Mouse (Mus musculus) layer of hippocampus, postnatal 10 days (tissue): ENCODE results near the gene Map4k5. TPM values are rescaled to one million over a fixed set of nuclear protein-coding genes. Genes with fewer than 3 reads are reported as not detected.

Experiments used
- DNase-seq, 2 experiments: peaks; one replicate each; pipeline ENCODE4 v3.0.0; 2021; ENCODE audit warnings: low spot score in 2 of 2
- total RNA-seq, 2 experiments: library from RNA; stranded (reverse); gene quantifications; 2 replicates each; pipeline ENCODE4 v1.2.3; 2021

Gene Map4k5
- total RNA-seq, 2 experiments from 2014 or later = 46.1 to 47.5 TPM

DNA sequence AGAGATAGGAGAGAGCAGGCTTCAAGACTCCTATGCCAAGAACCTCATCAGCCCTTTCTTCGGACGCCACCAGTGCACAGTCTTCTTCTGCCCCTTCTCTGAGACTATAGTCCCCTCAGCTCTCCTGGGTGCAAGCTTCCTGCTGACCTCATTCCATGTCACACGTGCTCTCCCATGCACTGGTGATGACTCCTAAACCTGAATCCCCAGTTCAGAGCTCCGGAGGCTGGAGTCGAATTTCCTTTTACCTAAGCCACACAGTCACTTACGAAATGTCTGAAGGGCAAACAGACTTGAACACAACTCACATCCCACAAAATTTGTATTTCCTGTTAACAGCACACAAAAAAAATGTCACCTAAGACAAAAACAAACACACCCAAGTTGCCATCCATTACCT lies 5.2 kb downstream of the Map4k5 start:
- no peak for DNase-seq

DNA sequence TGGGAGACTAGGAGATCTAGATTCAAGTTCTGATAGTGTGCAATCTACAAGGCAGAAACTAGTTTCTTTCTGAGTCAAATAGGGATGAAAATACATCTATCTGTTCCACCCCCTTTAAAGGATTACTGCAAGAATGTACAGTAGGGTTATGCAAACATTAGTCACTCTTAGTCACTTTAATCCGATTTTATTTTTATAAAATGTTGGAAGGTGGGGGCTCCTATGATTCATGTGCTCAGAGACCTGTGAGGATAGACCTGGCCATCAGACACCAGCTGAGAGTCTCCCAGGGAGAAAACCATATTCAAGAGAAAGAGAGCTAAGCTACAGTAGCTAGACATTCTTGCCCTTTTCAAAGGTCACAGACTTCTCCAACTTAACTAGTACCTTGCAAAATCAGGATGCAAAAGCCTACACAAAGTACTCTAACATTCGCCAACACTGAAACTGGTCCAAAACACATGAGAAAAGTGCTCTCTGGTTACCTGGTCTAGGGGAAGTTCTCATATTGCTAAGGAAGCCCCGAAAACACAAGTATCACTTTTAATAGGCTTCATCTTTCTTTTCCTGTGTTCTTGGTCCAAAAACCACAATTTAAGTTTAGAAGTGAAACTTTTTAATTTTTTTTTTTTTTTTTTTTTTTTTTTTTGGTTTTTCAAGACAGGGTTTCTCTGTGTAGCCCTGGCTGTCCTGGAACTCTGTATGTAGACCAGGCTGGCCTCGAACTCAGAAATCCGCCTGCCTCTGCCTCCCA lies 7.7 kb downstream of the Map4k5 start:
- DNase-seq = no peak

DNA sequence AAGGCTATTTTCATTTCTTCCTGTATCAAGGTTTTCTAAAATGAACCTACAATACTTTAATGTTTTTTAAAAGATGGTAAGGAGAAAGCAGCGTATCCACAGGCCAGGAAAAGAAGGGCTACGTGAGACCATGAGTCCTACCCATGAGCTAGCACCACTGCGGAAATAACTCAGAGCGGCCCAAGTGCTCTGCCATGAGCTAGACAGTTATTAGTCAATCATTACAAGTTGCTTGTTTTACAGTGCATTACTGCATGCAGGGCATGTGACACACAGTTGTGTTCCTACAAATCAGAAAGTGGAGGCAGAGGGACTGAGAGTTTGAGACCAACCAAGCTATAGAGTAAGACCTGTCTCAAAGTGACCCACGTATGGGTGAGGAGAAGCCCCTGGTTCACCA lies 8.9 kb downstream of the Map4k5 start:
- DNase-seq = no peak

DNA sequence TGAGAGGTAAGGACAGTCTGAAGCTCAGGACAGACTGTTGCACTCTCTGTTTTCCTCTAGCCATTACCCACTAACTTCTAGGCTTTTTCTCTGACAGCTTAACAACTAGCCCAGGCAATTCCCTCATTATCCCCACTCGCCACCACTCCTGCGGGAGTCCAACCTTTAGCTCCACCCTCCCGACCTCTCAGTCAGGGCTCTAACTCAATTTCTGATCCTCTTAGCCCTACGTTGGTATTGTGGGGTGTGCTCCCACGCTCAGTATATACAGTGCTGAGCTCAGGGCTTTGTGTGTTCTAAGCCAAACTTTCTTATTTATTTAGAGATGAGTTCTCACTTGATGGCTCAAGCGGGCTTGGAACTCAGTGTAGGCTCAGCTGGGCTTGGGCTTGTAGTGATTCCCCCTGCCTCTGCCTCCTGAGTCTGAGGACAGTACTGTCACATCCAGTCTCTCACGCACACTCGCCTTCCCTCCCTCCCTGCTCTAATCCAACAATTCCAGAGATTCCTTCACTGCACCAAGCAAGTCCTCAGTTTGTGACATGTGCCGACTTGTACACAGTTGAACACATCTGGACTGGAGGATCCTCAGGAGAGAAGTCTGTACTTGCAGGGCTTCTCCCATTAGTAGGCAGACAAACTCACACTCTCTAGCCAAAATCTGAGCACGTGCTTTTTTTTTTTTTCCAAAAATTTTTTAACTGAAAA lies 11.6 kb downstream of the Map4k5 start:
- DNase-seq = no peak

DNA sequence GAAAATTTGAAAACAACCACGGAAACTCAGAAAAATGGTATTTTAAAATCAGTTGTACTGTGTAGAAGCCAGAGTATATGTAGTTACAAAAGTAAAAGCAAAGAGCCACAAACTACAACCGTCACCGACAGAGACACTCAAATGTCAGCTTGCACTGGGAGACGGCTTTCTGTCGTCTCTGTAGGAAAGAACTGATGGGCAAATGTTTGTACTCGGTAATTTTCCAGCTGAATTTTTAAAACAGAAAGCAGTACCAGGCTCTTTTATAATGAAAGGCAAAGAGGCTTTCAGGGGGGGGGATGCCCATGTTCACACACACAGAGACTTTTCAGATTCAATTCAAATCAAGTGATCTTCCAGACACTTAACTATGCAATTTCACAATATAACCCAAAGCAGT lies 13.3 kb downstream of the Map4k5 start:
- no peak for DNase-seq

DNA sequence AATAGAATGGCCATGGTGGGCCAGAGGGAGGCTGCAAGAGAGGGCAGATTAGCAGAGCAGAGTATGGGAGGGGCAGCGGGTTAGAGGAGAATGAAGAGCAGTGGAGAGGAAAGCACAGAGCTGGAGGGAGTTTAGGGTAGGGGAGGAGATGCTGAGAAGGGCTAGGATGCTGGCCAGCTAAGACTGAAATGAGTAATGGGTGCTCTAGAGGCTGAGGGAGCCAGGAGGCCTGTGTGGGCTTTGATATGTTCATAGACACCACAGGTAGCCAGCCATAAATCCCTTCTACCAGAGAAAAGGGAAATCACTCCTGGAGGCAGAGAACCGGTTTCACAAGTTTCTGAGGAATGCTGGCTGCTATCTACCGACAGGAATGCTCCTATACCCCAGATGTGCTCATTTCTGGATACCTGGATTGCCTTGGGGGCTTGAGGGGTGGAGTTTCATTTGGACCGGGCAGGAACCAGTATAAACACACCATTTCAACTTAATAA lies 13.8 kb downstream of the Map4k5 start:
- no peak for DNase-seq

DNA sequence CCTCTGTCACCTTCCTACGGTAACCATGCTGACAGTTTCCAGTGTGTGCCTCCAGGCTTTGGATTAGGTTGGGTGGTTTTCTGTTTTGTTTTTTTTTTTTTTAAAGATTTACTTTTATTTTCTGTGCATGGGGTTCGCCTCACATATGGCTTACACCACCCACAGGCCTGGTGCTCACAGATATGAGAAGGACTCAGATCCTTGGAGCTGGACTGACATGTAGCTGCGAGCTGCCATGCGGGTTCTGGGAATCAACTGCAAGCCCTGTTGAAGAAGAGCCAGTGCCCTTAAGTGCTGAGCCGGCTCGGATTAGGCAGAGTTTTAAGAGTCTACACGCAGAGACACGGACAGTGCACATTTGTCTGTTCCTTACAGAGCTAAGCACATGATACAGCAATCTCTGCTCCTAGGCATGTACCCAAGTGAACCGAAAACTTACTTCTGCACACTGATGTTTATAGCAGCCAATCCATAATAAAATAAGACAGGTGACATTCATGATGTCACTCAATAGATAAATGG lies 15.1 kb downstream of the Map4k5 start:
- no peak for DNase-seq

DNA sequence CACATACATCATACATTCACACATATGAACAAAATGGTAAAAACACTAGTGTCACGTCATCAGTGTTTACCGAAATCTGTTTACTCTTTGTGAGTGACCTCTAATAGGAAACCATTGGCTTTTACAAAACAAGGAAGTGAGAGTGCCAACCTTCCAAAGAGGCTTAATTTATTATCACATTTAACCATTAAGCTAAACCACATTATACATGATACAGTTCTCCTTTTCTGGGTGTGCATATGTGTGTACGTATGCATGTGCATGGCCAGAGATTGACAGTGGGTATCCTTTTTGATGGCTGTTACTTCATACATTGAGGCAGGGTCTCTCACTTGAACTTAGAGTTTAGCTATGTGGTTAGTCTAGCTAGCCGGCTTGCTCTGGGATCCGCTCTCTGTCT lies 21.4 kb downstream of the Map4k5 start:
- no peak for DNase-seq

DNA sequence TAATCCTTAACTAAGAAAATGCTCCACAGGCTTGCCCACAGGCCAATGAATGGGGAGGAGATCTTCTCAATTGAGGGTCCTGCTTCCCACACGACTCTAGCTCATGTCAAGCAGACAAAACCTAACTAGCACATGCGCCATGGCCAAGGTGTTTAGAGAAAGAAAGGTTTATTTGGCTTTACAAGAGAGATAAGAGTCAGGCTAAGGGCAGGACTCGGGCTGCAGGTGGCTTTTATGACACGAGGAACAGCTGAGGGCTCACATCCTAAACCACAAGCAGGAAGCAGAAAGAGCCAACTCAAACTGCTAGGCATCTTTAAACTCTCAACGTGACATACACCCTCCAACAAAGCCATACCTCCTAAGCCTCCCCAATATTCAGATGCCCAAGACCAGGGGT lies 25.7 kb downstream of the Map4k5 start:
- no peak for DNase-seq

DNA sequence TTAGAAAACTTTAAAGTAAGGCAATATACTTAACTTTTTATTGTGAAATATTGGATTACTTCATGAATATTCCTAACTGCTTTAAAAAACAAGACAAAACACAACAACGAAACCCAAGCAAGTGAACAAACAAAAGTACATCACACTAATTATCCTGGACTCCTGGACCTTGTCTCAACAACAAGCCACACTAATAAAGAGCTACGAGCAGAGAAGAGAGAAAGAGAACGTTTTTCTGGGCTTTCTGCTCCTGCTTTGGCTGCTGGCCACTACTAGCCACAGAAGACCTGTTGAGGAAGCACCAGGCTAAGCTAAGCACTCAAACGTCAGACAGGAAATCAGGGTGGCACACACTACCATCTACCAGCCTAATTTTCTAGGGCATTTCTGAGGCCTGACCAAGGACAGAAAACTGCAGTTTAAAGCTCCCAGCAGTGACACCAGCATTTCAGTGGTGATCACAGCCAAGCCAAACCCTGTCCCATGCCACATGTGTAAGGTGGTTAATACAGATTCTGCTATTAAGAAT lies 28.8 kb downstream of the Map4k5 start:
- DNase-seq = no peak

DNA sequence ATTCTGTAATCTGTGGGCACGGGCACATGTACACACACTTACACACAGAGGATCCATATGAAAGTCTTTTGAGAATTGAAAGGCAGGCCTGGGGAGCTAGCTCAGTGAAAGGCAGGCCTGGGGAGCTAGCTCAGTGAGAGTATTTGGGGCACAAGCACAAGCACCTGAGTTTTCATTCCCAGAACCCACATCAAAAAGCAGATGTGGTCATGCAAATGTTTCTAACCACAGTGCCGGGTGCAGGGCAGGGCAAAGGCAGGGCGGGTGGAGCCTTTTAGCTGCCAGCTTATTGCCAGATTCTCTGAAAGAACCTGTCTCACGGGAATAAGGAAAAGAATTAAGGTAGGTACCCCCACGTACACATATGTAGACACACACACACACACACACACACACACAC lies 29.5 kb downstream of the Map4k5 start:
- no peak for DNase-seq

DNA sequence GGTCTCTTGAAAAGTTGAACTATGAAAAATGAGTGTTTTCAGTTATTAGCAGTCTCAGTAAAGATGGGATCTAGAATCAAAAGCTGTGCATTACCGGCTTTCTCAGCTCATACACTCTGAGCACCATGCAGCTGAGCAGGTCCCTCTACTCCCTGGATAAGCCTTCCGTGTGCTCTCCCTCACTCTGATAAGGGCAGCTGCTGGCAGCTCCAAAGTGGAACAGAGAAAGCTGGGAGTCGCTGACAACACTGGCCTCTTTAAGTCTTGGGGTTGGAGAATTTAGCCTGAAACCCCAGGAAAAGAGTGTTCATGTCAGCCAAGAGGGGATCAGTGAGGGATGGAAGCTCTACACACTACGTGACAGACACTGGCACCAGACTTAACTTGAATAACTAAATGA lies 34.2 kb downstream of the Map4k5 start:
- no peak for DNase-seq

DNA sequence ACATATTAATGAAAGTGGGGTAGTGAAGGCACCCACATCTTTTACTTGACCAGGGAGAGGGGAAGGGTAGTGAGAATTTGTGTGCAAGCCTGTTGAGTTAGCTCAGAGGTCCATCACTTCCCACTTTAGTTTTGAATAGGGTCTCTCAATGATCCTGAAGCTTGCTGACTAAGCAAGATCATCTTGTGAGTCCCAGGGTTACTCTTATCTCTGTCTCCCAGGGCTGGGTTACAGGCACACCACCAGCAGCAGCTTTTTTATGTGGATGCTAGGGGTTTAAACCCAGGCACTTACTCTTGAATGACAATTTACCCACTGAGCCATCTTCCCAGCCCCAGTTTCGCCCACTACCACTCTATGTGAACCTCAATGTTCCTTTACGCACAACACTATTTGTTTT lies 35.4 kb downstream of the Map4k5 start:
- no peak for DNase-seq

DNA sequence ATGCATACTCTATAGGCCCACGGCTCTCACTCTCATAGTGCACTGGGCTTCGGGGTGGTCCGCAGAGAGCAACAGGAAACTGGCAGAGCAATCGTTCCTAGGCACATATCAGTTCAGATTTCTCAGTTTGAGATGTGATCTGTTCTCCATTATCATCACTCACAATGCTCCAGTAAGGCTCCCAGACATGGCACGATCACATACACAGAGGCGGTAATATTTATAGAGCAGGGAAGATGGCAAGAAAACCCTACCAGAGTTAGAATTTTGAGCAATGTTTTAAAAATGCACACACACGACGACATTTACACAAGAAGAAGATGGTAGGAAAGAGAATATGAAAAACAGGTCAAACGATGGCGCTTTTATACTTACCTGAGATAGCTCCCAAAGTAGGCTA lies 36.6 kb downstream of the Map4k5 start:
- no peak for DNase-seq

DNA sequence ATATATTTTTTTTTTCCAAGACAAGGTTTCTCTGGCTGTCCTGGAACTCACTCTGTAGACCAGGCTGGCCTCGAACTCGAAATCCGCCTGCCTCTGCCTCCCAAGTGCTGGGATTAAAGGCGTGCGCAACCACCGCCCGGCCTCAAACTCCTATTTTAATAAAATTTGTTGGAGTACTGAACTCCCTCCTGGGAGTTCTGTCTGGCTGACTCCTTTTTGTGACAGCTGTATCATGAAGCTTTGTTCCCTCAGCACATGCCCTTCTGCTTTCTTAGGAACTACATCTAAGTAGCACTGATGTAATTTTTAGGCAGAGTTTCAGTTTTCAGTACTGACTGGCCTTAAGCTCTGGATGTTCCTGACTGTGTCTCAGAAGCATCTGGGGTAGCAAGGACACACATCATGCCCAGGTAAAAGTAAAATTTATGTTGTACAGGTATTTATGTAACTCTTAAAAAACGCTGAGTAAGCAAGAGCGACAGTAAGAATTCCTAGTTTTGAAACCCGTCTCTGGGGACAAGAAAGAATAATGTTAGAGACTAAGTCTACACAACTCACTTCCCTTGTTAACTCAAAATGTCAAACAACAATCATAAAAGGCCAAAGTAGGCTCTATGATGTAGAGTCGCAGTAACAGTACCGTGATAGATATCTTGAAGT lies 37.2 kb downstream of the Map4k5 start:
- no peak for DNase-seq

DNA sequence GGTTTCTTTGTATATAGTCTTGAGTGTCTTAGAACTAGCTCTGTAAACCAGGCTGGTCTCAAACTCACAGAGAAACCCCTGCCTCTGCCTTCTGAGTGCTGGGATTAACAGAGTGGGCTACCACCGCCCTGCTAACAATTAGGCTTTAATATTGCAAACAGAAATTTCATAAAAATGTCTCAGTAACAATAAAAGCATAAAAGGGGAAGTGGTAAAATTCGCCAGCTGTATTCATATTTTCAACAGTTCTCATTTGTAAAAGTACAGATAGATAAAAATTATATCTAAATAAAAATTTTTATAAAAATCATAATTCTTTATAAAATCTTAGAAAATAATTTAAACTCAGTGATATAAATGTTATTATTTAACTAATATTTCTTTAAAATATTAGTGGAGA lies 39.1 kb downstream of the Map4k5 start:
- no peak for DNase-seq

DNA sequence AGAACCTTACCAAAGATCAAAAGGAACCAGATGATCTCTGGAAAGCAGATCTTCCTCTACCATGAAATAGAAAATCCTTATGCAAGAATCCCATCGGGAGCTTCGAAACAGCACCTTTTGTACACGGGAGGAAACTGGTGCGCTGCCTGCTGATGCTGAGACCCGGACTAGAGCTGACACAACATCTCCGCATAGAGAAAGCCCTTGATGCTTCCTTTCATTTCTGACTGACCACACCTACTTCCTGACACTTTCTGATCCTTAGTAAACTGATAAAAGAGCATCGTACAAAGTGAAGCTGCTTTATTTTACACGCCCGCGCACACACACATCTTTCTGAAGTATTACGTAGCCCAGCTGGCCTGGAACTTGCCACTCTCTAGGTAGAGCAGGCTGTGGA lies 39.6 kb downstream of the Map4k5 start:
- no peak for DNase-seq

DNA sequence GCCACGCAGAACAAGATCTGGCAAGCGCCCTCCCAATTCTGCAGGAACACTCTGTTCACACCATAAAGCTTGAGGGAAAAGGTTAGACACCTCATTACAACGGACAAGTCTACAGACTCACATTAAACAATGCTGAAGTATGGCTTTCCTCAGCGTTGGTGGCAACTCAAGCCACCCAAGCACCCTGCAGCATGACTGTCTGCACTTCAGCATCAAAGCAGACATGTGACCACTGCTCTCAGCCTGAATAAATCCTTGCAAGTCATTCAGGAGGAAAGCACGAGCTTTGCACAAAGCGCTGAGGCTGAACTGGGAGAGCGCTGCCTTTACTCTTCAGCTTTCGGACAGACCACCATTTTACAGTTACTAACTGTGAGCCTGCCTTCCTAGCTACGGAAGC lies 40.7 kb downstream of the Map4k5 start:
- no peak for DNase-seq

DNA sequence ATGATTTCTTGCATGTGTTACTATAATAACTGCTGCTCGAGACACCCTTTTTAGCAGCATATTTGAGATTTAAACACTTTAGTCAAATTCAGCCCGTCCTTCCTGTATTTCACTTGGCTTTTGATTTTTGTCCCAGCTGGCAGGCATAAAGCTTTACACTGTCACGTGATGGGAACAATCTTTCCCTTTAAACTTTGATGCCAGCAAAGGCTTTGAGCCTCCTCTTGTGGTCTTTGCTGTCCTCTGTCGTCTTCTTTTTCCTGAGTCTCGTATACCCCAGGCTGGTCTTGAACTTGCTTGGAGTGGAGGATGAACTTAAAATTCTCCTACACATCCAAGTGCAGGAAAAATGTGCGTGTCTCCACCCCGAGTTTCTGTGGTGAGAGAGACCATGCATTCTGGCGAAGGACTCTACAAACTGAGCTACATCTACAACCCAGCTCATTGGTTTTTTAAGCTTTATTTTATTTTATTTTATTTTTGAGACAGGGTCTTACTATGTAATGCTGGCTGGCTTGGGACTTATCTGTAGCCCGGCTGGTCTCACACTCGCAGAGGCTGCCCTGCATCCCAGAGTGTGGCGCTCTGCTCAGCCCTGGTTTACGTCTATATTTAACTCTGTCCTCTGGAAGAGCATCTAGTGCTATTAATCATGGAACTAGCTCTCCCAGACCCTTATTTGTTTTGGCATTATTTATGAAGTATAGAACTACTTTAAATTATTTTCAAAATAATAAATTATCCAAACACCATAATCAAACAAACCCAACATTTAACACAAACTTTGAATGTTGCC lies 44.7 kb downstream of the Map4k5 start:
- DNase-seq = no peak

DNA sequence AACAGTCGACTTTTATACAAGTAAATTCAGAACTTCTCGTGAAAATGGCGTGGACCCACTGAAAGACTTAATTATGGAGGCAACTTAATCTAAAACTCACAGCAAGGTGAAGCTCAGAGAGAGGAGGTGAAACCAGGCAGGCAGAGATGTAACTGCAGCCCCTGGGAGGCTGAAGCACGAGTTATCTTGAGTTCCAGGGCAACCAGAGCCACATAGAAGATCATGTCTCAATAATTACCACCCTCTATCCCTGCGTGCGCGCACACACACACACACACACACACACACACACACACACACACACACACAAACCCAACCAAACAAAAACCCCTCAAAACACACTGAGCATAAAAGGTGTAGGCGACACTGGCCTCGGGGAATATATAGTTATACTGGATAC lies 46.5 kb downstream of the Map4k5 start:
- no peak for DNase-seq

DNA sequence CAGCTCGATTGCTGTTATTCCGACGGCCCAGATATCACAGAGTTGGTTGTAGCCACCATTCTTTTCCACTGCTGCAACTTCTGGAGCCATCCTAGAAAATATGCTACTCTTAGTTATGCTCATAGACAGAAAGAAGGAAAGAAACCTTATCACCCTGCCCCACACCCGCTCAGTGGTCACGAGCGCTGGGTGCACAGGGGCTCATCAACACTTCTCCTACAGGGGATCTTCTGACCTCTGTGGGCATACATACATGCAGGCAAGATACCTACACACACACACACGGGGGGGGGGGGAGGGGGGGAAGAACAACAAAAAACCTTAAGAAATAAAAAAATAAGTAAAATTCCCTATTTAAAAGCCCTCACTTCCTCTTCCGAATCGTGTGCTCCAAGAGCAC lies 47.3 kb downstream of the Map4k5 start:
- DNase-seq = no peak
